Mouse (Mus musculus) spleen, adult 2 months (tissue): ENCODE measurements around the gene Actrt3. TPM values are rescaled to one million over a fixed set of nuclear protein-coding genes. Genes with fewer than 3 reads are reported as not detected.

Experiments
- DNase-seq, 2 experiments: peaks; one replicate each; pipeline versions ENCODE4 v3.0.0 to v3.0.0-alpha.2; 2012 to 2021; ENCODE audit warnings: low spot score in 2 of 2, low read depth in 1 of 2
- H3K27ac ChIP-seq: fragments of 200-500 bp; 2 replicates; pipeline ENCODE4 v1.5.1; 2012; ENCODE audit warnings: low read length, inconsistent platforms; ENCODE audit not compliant: insufficient read depth
- H3K27me3 ChIP-seq: fragments of 200-500 bp; 2 replicates; pipeline ENCODE4 v1.6.1; 2012; ENCODE audit warnings: mild to moderate bottlenecking, moderate library complexity, low read length, inconsistent platforms; ENCODE audit not compliant: control insufficient read depth, insufficient read depth
- H3K36me3 ChIP-seq: fragments of 200-500 bp; 2 replicates; pipeline ENCODE4 v1.6.1; 2012; ENCODE audit warnings: mild to moderate bottlenecking, low read length, inconsistent platforms; ENCODE audit not compliant: control insufficient read depth, insufficient read depth
- H3K4me1 ChIP-seq: fragments of 200-500 bp; 2 replicates; pipeline ENCODE4 v1.6.1; 2011; ENCODE audit warnings: inconsistent platforms; ENCODE audit not compliant: control insufficient read depth, insufficient read depth, insufficient read length
- H3K4me3 ChIP-seq: fragments of 200-500 bp; 2 replicates; pipeline ENCODE4 v1.5.1; 2011; ENCODE audit warnings: mild to moderate bottlenecking, inconsistent platforms; ENCODE audit not compliant: insufficient read depth, insufficient read length; ENCODE audit errors: extremely low read depth
- CTCF ChIP-seq: fragments of 200-500 bp; IDR thresholded peaks from 2 replicates; pipeline ENCODE4 v1.5.1; 2011; ENCODE audit warnings: mild to moderate bottlenecking, inconsistent platforms; ENCODE audit not compliant: insufficient read depth, insufficient read length, insufficient replicate concordance; ENCODE audit errors: extremely low read depth
- POLR2A ChIP-seq: fragments of 200-500 bp; IDR thresholded peaks from 2 replicates; pipeline ENCODE4 v1.6.1; 2011; ENCODE audit warnings: low read depth, low read length, inconsistent platforms
- WGBS: fragments of 180-500 bp; shearing (Covaris S2); methylation state at CpG from one replicate; pipeline ENCODE4 v1.1.7; 2018; 5-methylcytosine and 5-hydroxymethylcytosine counted together
- polyA plus RNA-seq: library from polyadenylated mRNA; depleted of rRNA; stranded (reverse); fragments of >200 nt; gene quantifications from 2 replicates; pipeline ENCODE4 v1.2.3, GENCODE M21; 2012

Actrt3 gene
- polyA plus RNA-seq, 1 experiment, result not detected

DNA sequence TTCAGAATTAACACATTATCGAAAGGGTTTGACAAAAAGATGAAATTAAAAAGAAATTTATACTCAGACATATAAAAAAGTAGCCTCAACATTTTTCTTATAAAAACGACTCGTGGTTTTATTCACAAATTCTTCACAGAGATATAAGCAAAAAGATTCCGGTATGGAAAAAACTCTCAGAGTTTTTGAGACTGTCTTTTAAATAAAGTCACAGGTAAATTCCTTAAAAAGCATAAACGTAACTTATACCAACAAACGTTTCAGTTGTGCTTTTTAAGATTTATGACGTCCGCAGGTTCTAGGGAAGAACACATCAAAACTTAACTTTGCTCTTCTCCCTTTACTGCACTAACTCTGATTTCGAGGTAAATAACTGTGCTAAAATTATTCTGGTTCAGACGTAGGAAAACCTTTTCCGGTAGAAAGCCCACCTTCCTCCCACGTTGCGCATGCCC is 1.9 kb upstream of the Actrt3 start:
- under 1% methylated on average over 13 of the region's 13 CpGs for WGBS
- Histone ChIP-seq H3K27me3 (peaks cover 2% of the 10 kb centered on the region; the same call in 1 of the 2 replicates), H3K4me1 (0 out of 2 replicates have a peak, but pooled peaks cover 4% of the 10 kb centered on the region), H3K27ac (peak overlapping the region; percentile 96), H3K4me3 (peak overlapping the region; percentile 87), H3K36me3 (peaks cover 3% of the 10 kb centered on the region)
- TF ChIP-seq POLR2A (no peak), CTCF (no peak)
- no peak for DNase-seq

DNA sequence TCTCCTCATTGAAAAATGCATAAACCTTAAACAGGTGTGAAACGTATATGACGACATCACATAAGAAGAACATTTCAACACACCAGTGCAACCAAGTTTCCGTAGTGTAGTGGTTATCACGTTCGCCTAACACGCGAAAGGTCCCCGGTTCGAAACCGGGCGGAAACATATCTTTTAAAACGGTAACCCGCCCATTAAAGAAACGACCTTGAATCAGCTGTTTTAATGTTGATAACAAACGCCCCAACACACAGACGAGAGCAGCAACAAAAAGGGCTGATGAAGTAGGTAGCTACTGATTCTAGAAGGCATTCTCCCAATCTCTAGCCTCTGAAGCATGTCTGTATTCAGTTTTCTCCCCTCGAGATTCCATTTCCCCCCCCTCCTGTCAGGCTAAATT is 1.4 kb upstream of the Actrt3 start:
- H3K36me3 ChIP-seq, result peaks cover 2% of the 10 kb centered on the region; the same call in 1 of the 2 replicates
- TF ChIP-seq CTCF (no peak), POLR2A (no peak)
- H3K27ac ChIP-seq, result peak overlapping the region; percentile 31; the same call in 1 of the 2 replicates
- WGBS, result under 1% methylated on average over 17 of the region's 17 CpGs
- H3K4me1 ChIP-seq, result 0 out of 2 replicates have a peak, but pooled peaks cover 4% of the 10 kb centered on the region
- peak; percentile 85 to 86 for DNase-seq
- H3K27me3 ChIP-seq, result peaks cover 2% of the 10 kb centered on the region; the same call in 1 of the 2 replicates
- H3K4me3 ChIP-seq, result peak overlapping the region; percentile 73

DNA sequence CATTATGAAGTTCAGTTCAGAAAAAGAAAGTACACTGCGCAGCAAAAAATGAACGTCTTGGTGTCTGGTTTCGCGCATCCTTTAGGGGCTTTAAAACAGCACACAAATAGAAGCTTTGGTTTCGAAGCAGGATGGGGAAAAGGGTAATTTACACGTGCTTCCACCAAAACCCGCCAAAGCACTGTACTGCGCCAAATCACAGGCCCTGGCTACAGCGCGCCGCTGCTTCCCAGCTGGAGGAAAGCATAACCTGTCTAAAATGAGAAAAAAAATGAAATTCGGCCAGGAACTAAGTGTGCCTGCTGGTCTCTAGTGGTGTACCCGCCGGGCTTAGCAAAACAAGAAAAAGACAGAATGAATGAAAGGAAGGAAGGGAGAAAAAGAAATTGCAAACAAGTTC is 978 bp upstream of the Actrt3 start:
- peak in 1 of 2 experiments; percentile 19 for DNase-seq
- H3K36me3 ChIP-seq, result peaks cover 2% of the 10 kb centered on the region; the same call in 1 of the 2 replicates

GRCm38 (mm10) chr3:30597271-30597670 is 2.5 kb downstream of the Actrt3 start:
- Histone ChIP-seq H3K36me3 (no peaks in the 10 kb centered on the region), H3K27me3 (peaks cover 5% of the 10 kb centered on the region; the same call in 1 of the 2 replicates), H3K4me1 (0 out of 2 replicates have a peak, but pooled peaks cover 4% of the 10 kb centered on the region), H3K4me3 (no peak overlapping the region), H3K27ac (no peak overlapping the region)
- DNase-seq, result no peak
- WGBS, result 98% methylated on average over 7 of the region's 7 CpGs
- TF ChIP-seq CTCF (no peak), POLR2A (no peak)

More for the DNA sequence above, 978 bp upstream of the Actrt3 start:
- Histone ChIP-seq H3K4me3 (peak overlapping the region; percentile 73), H3K27ac (peak overlapping the region; percentile 61), H3K4me1 (0 out of 2 replicates have a peak, but pooled peaks cover 4% of the 10 kb centered on the region), H3K27me3 (peaks cover 2% of the 10 kb centered on the region; the same call in 1 of the 2 replicates)
- under 1% methylated on average over 14 of the region's 14 CpGs for WGBS
- no peak for TF ChIP-seq POLR2A
- TF ChIP-seq CTCF, result no peak

DNA sequence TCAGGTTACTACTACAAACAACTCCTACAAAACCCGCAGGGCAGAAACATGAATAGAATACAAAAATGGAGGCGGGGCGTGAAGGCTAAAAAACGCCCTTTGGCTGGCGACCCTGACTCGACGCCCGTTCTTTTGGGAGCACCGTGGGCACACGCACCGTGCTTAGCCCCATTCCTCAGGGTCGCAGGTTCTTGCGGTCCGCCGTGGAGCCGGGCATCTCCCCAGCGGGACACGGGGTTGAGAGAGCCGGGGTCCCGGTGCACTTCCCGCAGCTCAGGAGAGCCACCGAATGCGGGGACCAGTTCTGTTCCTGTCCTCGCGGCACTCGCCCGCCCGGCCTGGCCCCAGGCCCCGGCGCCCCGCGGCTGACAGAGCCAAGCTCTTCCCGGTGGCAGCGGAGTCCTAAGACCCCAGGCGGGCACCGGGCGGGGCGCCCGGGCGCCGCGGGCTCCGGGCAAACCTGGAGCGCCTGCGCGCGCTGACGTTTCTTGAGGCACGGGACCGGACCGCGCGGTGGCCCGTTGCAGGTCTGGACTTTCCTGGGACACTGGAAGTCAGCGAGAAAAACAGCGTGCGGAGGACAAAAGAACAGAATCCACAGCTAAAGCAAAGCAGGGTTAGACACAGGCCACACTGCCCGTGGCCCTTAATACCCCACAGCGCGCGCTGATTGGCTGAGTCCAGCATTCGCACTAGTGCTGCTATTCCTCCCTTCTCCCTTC is 4.5 kb downstream of the Actrt3 start:
- WGBS, result 1% methylated on average over 62 of the region's 62 CpGs
- Histone ChIP-seq H3K4me3 (peak overlapping the region; percentile 67), H3K27ac (no peak overlapping the region), H3K36me3 (no peaks in the 10 kb centered on the region), H3K27me3 (peaks cover 5% of the 10 kb centered on the region; the same call in 1 of the 2 replicates), H3K4me1 (0 out of 2 replicates have a peak, but pooled peaks cover 4% of the 10 kb centered on the region)
- no peak for TF ChIP-seq CTCF
- no peak for TF ChIP-seq POLR2A
- no peak for DNase-seq

- TF ChIP-seq POLR2A (no peak), CTCF (no peak)
- 82% methylated on average over 4 of the region's 4 CpGs for WGBS
- DNase-seq, result no peak
- no peaks in the 10 kb centered on the region for H3K36me3 ChIP-seq
- no peak overlapping the region for H3K27ac ChIP-seq
- H3K4me3 ChIP-seq, result no peak overlapping the region
- 0 out of 2 replicates have a peak, but pooled peaks cover 3% of the 10 kb centered on the region for H3K27me3 ChIP-seq
- no peaks in the 10 kb centered on the region for H3K4me1 ChIP-seq
Observed at GRCm38 (mm10) chr3:30593719-30594485, 5.8 kb downstream of the Actrt3 start.
